Mouse (Mus musculus) neural tube, embryonic 15.5 days (tissue): ENCODE results near the gene Hist1h2ad. TPM values are rescaled to one million over a fixed set of nuclear protein-coding genes. Genes with fewer than 3 reads are reported as not detected.
"Not testable (repeated sequence)": the region's sequence is repeated elsewhere in the genome, so short reads cannot be mapped to it uniquely, and the experiment has no call there.

ENCODE experiments used
- ATAC-seq: fragments of 200-750 bp; cut with Nextera tagmentation; 2 replicates; pipeline ENCODE4 v1.8.0; 2017; ENCODE audit warnings: mild to moderate bottlenecking, moderate TSS enrichment, moderate library complexity; ENCODE audit not compliant: low FRiP score
- H3K27ac ChIP-seq: fragments of 300-500 bp; sonication (generic); replicated peaks from 2 replicates; pipeline ENCODE4 v1.5.1; 2015; ENCODE audit warnings: mild to moderate bottlenecking, inconsistent platforms
- H3K27me3 ChIP-seq: fragments of 300-500 bp; sonication (generic); replicated peaks from 2 replicates; pipeline ENCODE4 v1.6.1; 2015; ENCODE audit warnings: inconsistent platforms
- H3K36me3 ChIP-seq: fragments of 300-500 bp; sonication (generic); 2 replicates; pipeline ENCODE4 v1.6.1; 2015; ENCODE audit warnings: inconsistent platforms
- H3K4me1 ChIP-seq: fragments of 300-500 bp; sonication (generic); 2 replicates; pipeline ENCODE4 v1.6.1; 2015; ENCODE audit warnings: inconsistent platforms
- H3K4me2 ChIP-seq: fragments of 300-500 bp; sonication (generic); 2 replicates; pipeline ENCODE4 v1.6.1; 2015; ENCODE audit warnings: inconsistent platforms, mild to moderate bottlenecking, moderate library complexity
- H3K4me3 ChIP-seq: fragments of 300-500 bp; sonication (generic); replicated peaks from 2 replicates; pipeline ENCODE4 v1.5.1; 2015; ENCODE audit warnings: mild to moderate bottlenecking, inconsistent platforms
- H3K9ac ChIP-seq: fragments of 300-500 bp; sonication (generic); replicated peaks from 2 replicates; pipeline ENCODE4 v1.6.1; 2015; ENCODE audit warnings: mild to moderate bottlenecking, inconsistent platforms
- H3K9me3 ChIP-seq: fragments of 300-500 bp; sonication (generic); replicated peaks from 2 replicates; pipeline ENCODE4 v1.6.1; 2016; ENCODE audit warnings: inconsistent platforms
- WGBS: fragments of 180-500 bp; shearing (Covaris S2); methylation state at CpG from one replicate; pipeline ENCODE4 v1.1.7; 2015; ENCODE audit warnings: mixed read lengths; 5-methylcytosine and 5-hydroxymethylcytosine counted together
- polyA plus RNA-seq: library from polyadenylated mRNA; unstranded; fragments of >200 nt; fragmentation: Nextera tagmentation; extraction: Ambion mirVana; gene quantifications from 2 replicates; pipeline ENCODE4 v1.2.1, GENCODE M21; 2015

The Hist1h2ad gene
- polyA plus RNA-seq, 1 experiment from 2014 or later = not detected

GRCm38 (mm10) chr13:23555839-23556416 lies 18.3 kb upstream of the Hist1h2ad start:
- H3K4me1 ChIP-seq = peaks cover 30% of the 10 kb centered on the region
- peak overlapping the region; percentile 64 for H3K9ac ChIP-seq
- no peaks in the 10 kb centered on the region for H3K27me3 ChIP-seq
- peak; percentile 87 for ATAC-seq
- peak overlapping the region; percentile 51 for H3K4me3 ChIP-seq
- no peaks in the 10 kb centered on the region for H3K36me3 ChIP-seq
- under 1% methylated on average over 18 of the region's 18 CpGs for WGBS
- H3K4me2 ChIP-seq = peak overlapping the region; percentile 99
- peak overlapping the region; percentile 87 for H3K27ac ChIP-seq
- H3K9me3 ChIP-seq = no peaks in the 10 kb centered on the region

GRCm38 (mm10) chr13:23556906-23557305 lies 17.3 kb upstream of the Hist1h2ad start:
- Histone ChIP-seq H3K27ac (peak overlapping the region; percentile 54; the same call in 1 of the 2 replicates), H3K27me3 (no peaks in the 10 kb centered on the region), H3K36me3 (no peaks in the 10 kb centered on the region), H3K4me2 (peak overlapping the region; percentile 99; the same call in 1 of the 2 replicates), H3K4me3 (no peak overlapping the region), H3K9me3 (no peaks in the 10 kb centered on the region), H3K4me1 (peaks cover 29% of the 10 kb centered on the region), H3K9ac (no peak overlapping the region)
- WGBS = 75% methylated on average over 3 of the region's 3 CpGs
- no peak for ATAC-seq

GRCm38 (mm10) chr13:23560699-23561098 lies 13.5 kb upstream of the Hist1h2ad start:
- not testable (repeated sequence) for H3K4me3 ChIP-seq, H3K9ac ChIP-seq, H3K4me2 ChIP-seq, H3K9me3 ChIP-seq, H3K27me3 ChIP-seq, H3K36me3 ChIP-seq, H3K27ac ChIP-seq, ATAC-seq
- peaks cover 18% of the 10 kb centered on the region for H3K4me1 ChIP-seq
- WGBS = 32% methylated on average over 2 of the region's 2 CpGs

GRCm38 (mm10) chr13:23561531-23561882 lies 12.7 kb upstream of the Hist1h2ad start:
- H3K36me3 ChIP-seq, ATAC-seq, H3K27me3 ChIP-seq, H3K9me3 ChIP-seq: not testable (repeated sequence)
- H3K4me1 ChIP-seq = peaks cover 14% of the 10 kb centered on the region
- H3K27ac ChIP-seq = peak overlapping the region; percentile 97
- H3K4me3 ChIP-seq = peak overlapping the region; percentile 49
- 0% methylated on average over 2 of the region's 5 CpGs for WGBS
- peak overlapping the region; percentile 67; the same call in 1 of the 2 replicates for H3K9ac ChIP-seq
- H3K4me2 ChIP-seq = peak overlapping the region; percentile 84

GRCm38 (mm10) chr13:23561883-23562659 lies 12.1 kb upstream of the Hist1h2ad start, which contains the start of gene Hist1h3e:
Gene Hist1h3e (minus strand): TSS chr13:23562369.
- peak within 1 kb of the TSS; percentile 67 for H3K9ac ChIP-seq
- peak within 1 kb of the TSS; percentile 84 for H3K4me2 ChIP-seq
- not testable (repeated sequence) for H3K4me1 ChIP-seq, H3K27me3 ChIP-seq, H3K9me3 ChIP-seq, H3K36me3 ChIP-seq
- ATAC-seq = peak; percentile 95
- peak within 1 kb of the TSS; percentile 97 for H3K27ac ChIP-seq
- H3K4me3 ChIP-seq = peak within 1 kb of the TSS; percentile 49
- WGBS = 2% methylated on average over 58 of the region's 67 CpGs

- 2% methylated on average over 18 of the region's 18 CpGs for WGBS
- peak; percentile 71 for ATAC-seq
Observed at GRCm38 (mm10) chr13:23562699-23563462, 11.3 kb upstream of the Hist1h2ad start.

GRCm38 (mm10) chr13:23564482-23564881 lies 9.7 kb upstream of the Hist1h2ad start:
- no peaks in the 10 kb centered on the region for H3K36me3 ChIP-seq
- H3K4me1 ChIP-seq = peaks cover 10% of the 10 kb centered on the region; the same call in 1 of the 2 replicates
- ATAC-seq = no peak
- H3K4me2 ChIP-seq = no peak overlapping the region
- H3K27ac ChIP-seq = peak overlapping the region; percentile 97
- 95% methylated on average over 2 of the region's 2 CpGs for WGBS
- no peak overlapping the region for H3K4me3 ChIP-seq
- no peak overlapping the region for H3K9ac ChIP-seq
- no peaks in the 10 kb centered on the region for H3K27me3 ChIP-seq
- no peaks in the 10 kb centered on the region for H3K9me3 ChIP-seq

More at GRCm38 (mm10) chr13:23562699-23563462, 11.3 kb upstream of the Hist1h2ad start:
- peak overlapping the region; percentile 84 for H3K4me2 ChIP-seq
- no peaks in the 10 kb centered on the region for H3K9me3 ChIP-seq
- peaks cover 9% of the 10 kb centered on the region; the same call in 1 of the 2 replicates for H3K4me1 ChIP-seq
- H3K4me3 ChIP-seq = peak overlapping the region; percentile 49
- H3K9ac ChIP-seq = peak overlapping the region; percentile 51
- H3K36me3 ChIP-seq = no peaks in the 10 kb centered on the region
- H3K27ac ChIP-seq = peak overlapping the region; percentile 97
- H3K27me3 ChIP-seq = no peaks in the 10 kb centered on the region

GRCm38 (mm10) chr13:23570261-23571021 lies 3.7 kb upstream of the Hist1h2ad start:
- H3K27ac ChIP-seq = peak overlapping the region; percentile 94
- H3K9me3 ChIP-seq, H3K27me3 ChIP-seq, H3K36me3 ChIP-seq: not testable (repeated sequence)
- H3K9ac ChIP-seq = peak overlapping the region; percentile 44
- peaks cover 29% of the 10 kb centered on the region for H3K4me1 ChIP-seq
- peak; percentile 12 for ATAC-seq
- H3K4me3 ChIP-seq = peak overlapping the region; percentile 44
- under 1% methylated on average over 19 of the region's 41 CpGs for WGBS
- H3K4me2 ChIP-seq = peak overlapping the region; percentile 71

- Histone ChIP-seq H3K9me3 (no peaks in the 10 kb centered on the region), H3K4me3 (peak within 1 kb of the TSS; percentile 44), H3K27ac (peak within 1 kb of the TSS; percentile 94), H3K9ac (peak within 1 kb of the TSS; percentile 53), H3K4me1 (peaks cover 30% of the 10 kb centered on the region), H3K36me3 (no peaks in the 10 kb centered on the region), H3K4me2 (peak within 1 kb of the TSS; percentile 71), H3K27me3 (no peaks in the 10 kb centered on the region)
- under 1% methylated on average over 18 of the region's 18 CpGs for WGBS
- peak; percentile 92 for ATAC-seq
Observed at GRCm38 (mm10) chr13:23571022-23571503, 3.1 kb upstream of the Hist1h2ad start, which contains the start of the genes Hist1h2ae and Hist1h2bg. Gene Hist1h2ae (minus strand): TSS chr13:23571220. Gene Hist1h2bg (plus strand): TSS chr13:23571396.

GRCm38 (mm10) chr13:23571504-23572217 lies 2.5 kb upstream of the Hist1h2ad start:
- WGBS = 0% methylated on average over 15 of the region's 34 CpGs
- not testable (repeated sequence) for ATAC-seq

More at GRCm38 (mm10) chr13:23571504-23572217, 2.5 kb upstream of the Hist1h2ad start:
- Histone ChIP-seq H3K4me2 (peak overlapping the region; percentile 71), H3K9ac (peak overlapping the region; percentile 53), H3K4me1 (peaks cover 36% of the 10 kb centered on the region), H3K4me3 (peak overlapping the region; percentile 44), H3K27ac (peak overlapping the region; percentile 94)
- H3K27me3 ChIP-seq, H3K36me3 ChIP-seq, H3K9me3 ChIP-seq: not testable (repeated sequence)
